Mouse (Mus musculus): ENCODE results near the gene Mrpl51. TPM values are rescaled to one million over a fixed set of nuclear protein-coding genes. Genes with fewer than 3 reads are reported as not detected.
A peak's percentile ranks its signal among the peaks of the same experiment; 100 is the strongest.

Mrpl51 gene
- polyA plus RNA-seq, 1 experiment from 2014 or later = 210 TPM

- no peaks in the 10 kb centered on the region for H3K9me3 ChIP-seq (ENCODE audit: low read length)
- ATAC-seq (peak; percentile 87), DNase-seq (peak; percentile 71)
- TF ChIP-seq CTCF (IDR thresholded peaks at IDR 0.05; ENCODE audit: low read depth) = no peak
- TF ChIP-seq EP300 (IDR thresholded peaks at IDR 0.05; ENCODE audit: low read depth) = no peak
- H3K4me2 ChIP-seq (ENCODE audit: low read depth, low read length) = peak within 1 kb of the TSS; percentile 88
- H3K9ac ChIP-seq (replicated peaks) = peak within 1 kb of the TSS; percentile 89
- 1% methylated on average over 16 of the region's 16 CpGs for WGBS (ENCODE audit: insufficient replicate concordance)
- no peaks in the 10 kb centered on the region for H3K27me3 ChIP-seq (ENCODE audit: insufficient read depth, low read length)
- peaks cover 19% of the 10 kb centered on the region; the same call in 1 of the 2 replicates for H3K36me3 ChIP-seq (replicated peaks; ENCODE audit: insufficient read depth, low read length)
- H3K4me1 ChIP-seq (ENCODE audit: insufficient read depth) = peaks cover 22% of the 10 kb centered on the region
- H3K27ac ChIP-seq (ENCODE audit: low read depth) = peak within 1 kb of the TSS; percentile 98
- peak within 1 kb of the TSS; percentile 80 for H3K4me3 ChIP-seq (ENCODE audit: low read depth, low read length)
Observed at GRCm38 (mm10) chr6:125231117-125232044, 39.8 kb downstream of the Mrpl51 start, which contains the start of gene Tapbpl. Gene Tapbpl, minus strand, starts transcription at chr6:125231860.

GRCm38 (mm10) chr6:125232045-125232437, 40.4 kb downstream of the Mrpl51 start:
- Histone ChIP-seq H3K27ac (ENCODE audit: low read depth) (peak overlapping the region; percentile 98), H3K4me3 (ENCODE audit: low read depth, low read length) (peak overlapping the region; percentile 80), H3K9ac (replicated peaks) (peak overlapping the region; percentile 89), H3K27me3 (ENCODE audit: insufficient read depth, low read length) (no peaks in the 10 kb centered on the region), H3K4me2 (ENCODE audit: low read depth, low read length) (peak overlapping the region; percentile 88), H3K36me3 (replicated peaks; ENCODE audit: insufficient read depth, low read length) (peaks cover 13% of the 10 kb centered on the region; the same call in 1 of the 2 replicates), H3K4me1 (ENCODE audit: insufficient read depth) (peaks cover 22% of the 10 kb centered on the region), H3K9me3 (ENCODE audit: low read length) (no peaks in the 10 kb centered on the region)
- DNase-seq (no peak), ATAC-seq (peak; percentile 47)
- WGBS (ENCODE audit: insufficient replicate concordance) = 24% methylated on average over 4 of the region's 4 CpGs
- TF ChIP-seq EP300 (IDR thresholded peaks at IDR 0.05; ENCODE audit: low read depth) = no peak
- TF ChIP-seq CTCF (IDR thresholded peaks at IDR 0.05; ENCODE audit: low read depth) = no peak

GRCm38 (mm10) chr6:125232516-125232915, 40.9 kb downstream of the Mrpl51 start:
- Histone ChIP-seq H3K27ac (ENCODE audit: low read depth) (peak overlapping the region; percentile 98), H3K4me3 (ENCODE audit: low read depth, low read length) (peak overlapping the region; percentile 80; the same call in 1 of the 2 replicates), H3K9ac (replicated peaks) (peak overlapping the region; percentile 89), H3K9me3 (ENCODE audit: low read length) (no peaks in the 10 kb centered on the region), H3K4me2 (ENCODE audit: low read depth, low read length) (peak overlapping the region; percentile 88), H3K27me3 (ENCODE audit: insufficient read depth, low read length) (no peaks in the 10 kb centered on the region), H3K36me3 (replicated peaks; ENCODE audit: insufficient read depth, low read length) (peaks cover 12% of the 10 kb centered on the region; the same call in 1 of the 2 replicates), H3K4me1 (ENCODE audit: insufficient read depth) (peaks cover 22% of the 10 kb centered on the region)
- WGBS (ENCODE audit: insufficient replicate concordance) = 37% methylated on average over 6 of the region's 6 CpGs
- no peak for TF ChIP-seq CTCF (IDR thresholded peaks at IDR 0.05; ENCODE audit: low read depth)
- TF ChIP-seq EP300 (IDR thresholded peaks at IDR 0.05; ENCODE audit: low read depth) = no peak
- no peak for DNase-seq
- ATAC-seq = no peak

GRCm38 (mm10) chr6:125233816-125234519, 42.4 kb downstream of the Mrpl51 start:
- Histone ChIP-seq H3K9ac (replicated peaks) (no peak overlapping the region), H3K9me3 (ENCODE audit: low read length) (no peaks in the 10 kb centered on the region), H3K27me3 (ENCODE audit: insufficient read depth, low read length) (no peaks in the 10 kb centered on the region), H3K36me3 (replicated peaks; ENCODE audit: insufficient read depth, low read length) (peaks cover 7% of the 10 kb centered on the region; the same call in 1 of the 2 replicates), H3K4me2 (ENCODE audit: low read depth, low read length) (no peak overlapping the region; the same call in 1 of the 2 replicates), H3K27ac (ENCODE audit: low read depth) (0 out of 2 replicates have a peak overlapping the region, but pooled peaks have one; percentile 16), H3K4me1 (ENCODE audit: insufficient read depth) (peaks cover 26% of the 10 kb centered on the region), H3K4me3 (ENCODE audit: low read depth, low read length) (no peak overlapping the region)
- DNase-seq = no peak
- ATAC-seq = no peak
- 54% methylated on average over 7 of the region's 7 CpGs for WGBS (ENCODE audit: insufficient replicate concordance)
- TF ChIP-seq CTCF (IDR thresholded peaks at IDR 0.05; ENCODE audit: low read depth) = no peak
- no peak for TF ChIP-seq EP300 (IDR thresholded peaks at IDR 0.05; ENCODE audit: low read depth)

GRCm38 (mm10) chr6:125234520-125234828, 42.9 kb downstream of the Mrpl51 start:
- no peaks in the 10 kb centered on the region for H3K9me3 ChIP-seq (ENCODE audit: low read length)
- ATAC-seq (no peak), DNase-seq (no peak)
- WGBS (ENCODE audit: insufficient replicate concordance) = 66% methylated on average over 5 of the region's 5 CpGs
- H3K4me3 ChIP-seq (ENCODE audit: low read depth, low read length) = no peak overlapping the region
- no peak overlapping the region for H3K4me2 ChIP-seq (ENCODE audit: low read depth, low read length)
- peaks cover 4% of the 10 kb centered on the region; the same call in 1 of the 2 replicates for H3K36me3 ChIP-seq (replicated peaks; ENCODE audit: insufficient read depth, low read length)
- no peaks in the 10 kb centered on the region for H3K27me3 ChIP-seq (ENCODE audit: insufficient read depth, low read length)
- H3K27ac ChIP-seq (ENCODE audit: low read depth) = no peak overlapping the region
- H3K9ac ChIP-seq (replicated peaks) = no peak overlapping the region
- peaks cover 30% of the 10 kb centered on the region for H3K4me1 ChIP-seq (ENCODE audit: insufficient read depth)
- TF ChIP-seq CTCF (IDR thresholded peaks at IDR 0.05; ENCODE audit: low read depth) (no peak), EP300 (IDR thresholded peaks at IDR 0.05; ENCODE audit: low read depth) (no peak)

- 61% methylated on average over 6 of the region's 6 CpGs for WGBS (ENCODE audit: insufficient replicate concordance)
- DNase-seq (no peak), ATAC-seq (no peak)
- no peaks in the 10 kb centered on the region for H3K36me3 ChIP-seq (replicated peaks; ENCODE audit: insufficient read depth, low read length)
- H3K9me3 ChIP-seq (ENCODE audit: low read length) = no peaks in the 10 kb centered on the region
- no peaks in the 10 kb centered on the region for H3K27me3 ChIP-seq (ENCODE audit: insufficient read depth, low read length)
- H3K4me2 ChIP-seq (ENCODE audit: low read depth, low read length) = no peak overlapping the region
- H3K9ac ChIP-seq (replicated peaks) = no peak overlapping the region
- no peak overlapping the region for H3K27ac ChIP-seq (ENCODE audit: low read depth)
- H3K4me1 ChIP-seq (ENCODE audit: insufficient read depth) = peaks cover 24% of the 10 kb centered on the region
- no peak overlapping the region for H3K4me3 ChIP-seq (ENCODE audit: low read depth, low read length)
- no peak for TF ChIP-seq CTCF (IDR thresholded peaks at IDR 0.05; ENCODE audit: low read depth)
Observed at GRCm38 (mm10) chr6:125236341-125236740, 44.7 kb downstream of the Mrpl51 start.
